Mouse (Mus musculus): Measurements from ENCODE around the gene Tgfb1. TPM values are rescaled to one million over a fixed set of nuclear protein-coding genes. Genes with fewer than 3 reads are reported as not detected.

The Tgfb1 gene
- polyA plus RNA-seq, 1 experiment: 75.5 TPM

GRCm38 (mm10) chr7:25688810-25689586, 2.2 kb downstream of the Tgfb1 start:
- peak overlapping the region; percentile 96 for H3K4me3 ChIP-seq (replicated peaks; ENCODE audit: control insufficient read depth, low read depth, low read length)
- peaks cover 7% of the 10 kb centered on the region for H3K4me1 ChIP-seq (ENCODE audit: control insufficient read depth, insufficient read depth, low read length)
- H3K27ac ChIP-seq (ENCODE audit: control insufficient read depth, insufficient read depth, low read depth, low read length, poor library complexity): peak overlapping the region; percentile 95
- TF ChIP-seq POLR2A (IDR thresholded peaks at IDR 0.05; ENCODE audit: borderline replicate concordance, control insufficient read depth, low read depth, low read length) (peak; percentile 53; the same call in 1 of the 2 replicates), CTCF (IDR thresholded peaks at IDR 0.05; ENCODE audit: control insufficient read depth, insufficient read depth, low read length) (peak; percentile 15; the same call in 1 of the 2 replicates)
- WGBS: under 1% methylated on average over 51 of the region's 52 CpGs

GRCm38 (mm10) chr7:25689603-25690021, 2.8 kb downstream of the Tgfb1 start:
- H3K27ac ChIP-seq (ENCODE audit: control insufficient read depth, insufficient read depth, low read depth, low read length, poor library complexity): peak overlapping the region; percentile 95
- 1% methylated on average over 12 of the region's 12 CpGs for WGBS
- no peak for TF ChIP-seq POLR2A (IDR thresholded peaks at IDR 0.05; ENCODE audit: borderline replicate concordance, control insufficient read depth, low read depth, low read length)
- no peak for TF ChIP-seq CTCF (IDR thresholded peaks at IDR 0.05; ENCODE audit: control insufficient read depth, insufficient read depth, low read length)
- H3K4me3 ChIP-seq (replicated peaks; ENCODE audit: control insufficient read depth, low read depth, low read length): peak overlapping the region; percentile 96
- H3K4me1 ChIP-seq (ENCODE audit: control insufficient read depth, insufficient read depth, low read length): peaks cover 3% of the 10 kb centered on the region; the same call in 1 of the 2 replicates

- TF ChIP-seq POLR2A (IDR thresholded peaks at IDR 0.05; ENCODE audit: borderline replicate concordance, control insufficient read depth, low read depth, low read length) (no peak), CTCF (IDR thresholded peaks at IDR 0.05; ENCODE audit: control insufficient read depth, insufficient read depth, low read length) (no peak)
- WGBS: 22% methylated on average over 5 of the region's 5 CpGs
- H3K4me1 ChIP-seq (ENCODE audit: control insufficient read depth, insufficient read depth, low read length): no peaks in the 10 kb centered on the region; the same call in 1 of the 2 replicates
These were observed 3.2 kb downstream of the Tgfb1 start for GRCm38 (mm10) chr7:25690051-25690450.

GRCm38 (mm10) chr7:25694104-25694503, 7.3 kb downstream of the Tgfb1 start:
- Histone ChIP-seq H3K4me1 (ENCODE audit: control insufficient read depth, insufficient read depth, low read length) (no peaks in the 10 kb centered on the region; the same call in 1 of the 2 replicates), H3K27ac (ENCODE audit: control insufficient read depth, insufficient read depth, low read depth, low read length, poor library complexity) (no peak overlapping the region), H3K4me3 (replicated peaks; ENCODE audit: control insufficient read depth, low read depth, low read length) (no peak overlapping the region)
- TF ChIP-seq POLR2A (IDR thresholded peaks at IDR 0.05; ENCODE audit: borderline replicate concordance, control insufficient read depth, low read depth, low read length): no peak
- no peak for TF ChIP-seq CTCF (IDR thresholded peaks at IDR 0.05; ENCODE audit: control insufficient read depth, insufficient read depth, low read length)
- 83% methylated on average over 8 of the region's 8 CpGs for WGBS

More at GRCm38 (mm10) chr7:25690051-25690450, 3.2 kb downstream of the Tgfb1 start:
- H3K27ac ChIP-seq (ENCODE audit: control insufficient read depth, insufficient read depth, low read depth, low read length, poor library complexity): peak overlapping the region; percentile 95
- peak overlapping the region; percentile 96 for H3K4me3 ChIP-seq (replicated peaks; ENCODE audit: control insufficient read depth, low read depth, low read length)

GRCm38 (mm10) chr7:25699851-25700250, 13.0 kb downstream of the Tgfb1 start:
- H3K27ac ChIP-seq (ENCODE audit: control insufficient read depth, insufficient read depth, low read depth, low read length, poor library complexity): no peak overlapping the region
- 94% methylated on average over 13 of the region's 13 CpGs for WGBS
- H3K4me1 ChIP-seq (ENCODE audit: control insufficient read depth, insufficient read depth, low read length): no peaks in the 10 kb centered on the region
- TF ChIP-seq POLR2A (IDR thresholded peaks at IDR 0.05; ENCODE audit: borderline replicate concordance, control insufficient read depth, low read depth, low read length) (no peak), CTCF (IDR thresholded peaks at IDR 0.05; ENCODE audit: control insufficient read depth, insufficient read depth, low read length) (no peak)
- no peak overlapping the region for H3K4me3 ChIP-seq (replicated peaks; ENCODE audit: control insufficient read depth, low read depth, low read length)

DNA sequence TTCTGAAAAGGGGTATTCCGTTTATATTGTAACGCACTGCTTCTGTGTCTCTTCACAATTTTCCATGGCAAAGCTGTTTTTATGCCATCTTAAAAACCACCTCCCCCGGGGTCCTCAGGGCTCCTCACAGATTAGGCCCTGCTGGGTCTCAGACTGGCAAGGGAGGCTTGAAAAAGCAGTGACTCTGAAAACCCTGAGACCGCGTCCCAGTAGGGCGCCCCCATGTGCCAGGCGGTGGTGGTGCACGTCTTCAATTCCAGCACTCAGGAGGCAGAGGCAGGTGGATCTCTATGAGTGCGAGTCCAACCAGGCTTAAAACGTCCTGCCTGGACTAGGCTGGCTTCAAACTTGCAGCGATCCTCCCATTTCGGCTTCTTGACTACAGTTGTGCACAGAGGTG, 13.9 kb downstream of the Tgfb1 start:
- Histone ChIP-seq H3K4me3 (replicated peaks; ENCODE audit: control insufficient read depth, low read depth, low read length) (no peak overlapping the region), H3K27ac (ENCODE audit: control insufficient read depth, insufficient read depth, low read depth, low read length, poor library complexity) (no peak overlapping the region), H3K4me1 (ENCODE audit: control insufficient read depth, insufficient read depth, low read length) (peaks cover under 1% of the 10 kb centered on the region; the same call in 1 of the 2 replicates)
- 91% methylated on average over 12 of the region's 12 CpGs for WGBS
- TF ChIP-seq CTCF (IDR thresholded peaks at IDR 0.05; ENCODE audit: control insufficient read depth, insufficient read depth, low read length) (peak; percentile 60), POLR2A (IDR thresholded peaks at IDR 0.05; ENCODE audit: borderline replicate concordance, control insufficient read depth, low read depth, low read length) (no peak)

GRCm38 (mm10) chr7:25702350-25702749, 15.5 kb downstream of the Tgfb1 start:
- Histone ChIP-seq H3K27ac (ENCODE audit: control insufficient read depth, insufficient read depth, low read depth, low read length, poor library complexity) (no peak overlapping the region), H3K4me3 (replicated peaks; ENCODE audit: control insufficient read depth, low read depth, low read length) (no peak overlapping the region), H3K4me1 (ENCODE audit: control insufficient read depth, insufficient read depth, low read length) (peaks cover 10% of the 10 kb centered on the region)
- TF ChIP-seq CTCF (IDR thresholded peaks at IDR 0.05; ENCODE audit: control insufficient read depth, insufficient read depth, low read length): no peak
- TF ChIP-seq POLR2A (IDR thresholded peaks at IDR 0.05; ENCODE audit: borderline replicate concordance, control insufficient read depth, low read depth, low read length): no peak
- WGBS: 94% methylated on average over 2 of the region's 2 CpGs

- Histone ChIP-seq H3K27ac (ENCODE audit: control insufficient read depth, insufficient read depth, low read depth, low read length, poor library complexity) (no peak overlapping the region), H3K4me1 (ENCODE audit: control insufficient read depth, insufficient read depth, low read length) (peaks cover 19% of the 10 kb centered on the region), H3K4me3 (replicated peaks; ENCODE audit: control insufficient read depth, low read depth, low read length) (no peak overlapping the region)
- TF ChIP-seq POLR2A (IDR thresholded peaks at IDR 0.05; ENCODE audit: borderline replicate concordance, control insufficient read depth, low read depth, low read length) (no peak; the same call in 1 of the 2 replicates), CTCF (IDR thresholded peaks at IDR 0.05; ENCODE audit: control insufficient read depth, insufficient read depth, low read length) (no peak)
- 82% methylated on average over 10 of the region's 10 CpGs for WGBS
These were observed 17.1 kb downstream of the Tgfb1 start for GRCm38 (mm10) chr7:25703793-25704494.
